Mouse (Mus musculus): ENCODE measurements around the gene Mvb12b. TPM values are rescaled to one million over a fixed set of nuclear protein-coding genes. Genes with fewer than 3 reads are reported as not detected.

The Mvb12b gene
- total RNA-seq, 2 experiments from 2014 or later: 17.3 to 18.0 TPM

GRCm38 (mm10) chr2:33856746-33857145 lies 31.0 kb downstream of the Mvb12b start:
- intact Hi-C loops (cut with DNase I): no loop called here
- no peak for DNase-seq

- intact Hi-C loops (cut with DNase I): no loop called here
- DNase-seq: no peak
Observed at GRCm38 (mm10) chr2:33853011-33853976, 34.5 kb downstream of the Mvb12b start.

GRCm38 (mm10) chr2:33847196-33847834 lies 40.4 kb downstream of the Mvb12b start:
- intact Hi-C loops (cut with DNase I): no loop called here
- DNase-seq: no peak

GRCm38 (mm10) chr2:33846635-33847034 lies 41.1 kb downstream of the Mvb12b start:
- intact Hi-C loops (cut with DNase I): no loop called here

GRCm38 (mm10) chr2:33843642-33844041 lies 44.1 kb downstream of the Mvb12b start:
- DNase-seq: no peak
- intact Hi-C loops (cut with DNase I): no loop called here

More at GRCm38 (mm10) chr2:33846635-33847034, 41.1 kb downstream of the Mvb12b start:
- no peak for DNase-seq

- intact Hi-C loops (cut with DNase I): no loop called here
- DNase-seq: peak in 1 of 2 experiments; percentile 15
Observed at GRCm38 (mm10) chr2:33842983-33843577, 44.7 kb downstream of the Mvb12b start.

GRCm38 (mm10) chr2:33841980-33842379 lies 45.8 kb downstream of the Mvb12b start:
- DNase-seq: no peak
- intact Hi-C loops (cut with DNase I): no loop called here

- DNase-seq: no peak
- intact Hi-C loops (cut with DNase I): no loop called here
Observed at GRCm38 (mm10) chr2:33840483-33840882, 47.3 kb downstream of the Mvb12b start.

GRCm38 (mm10) chr2:33839252-33839651 lies 48.5 kb downstream of the Mvb12b start:
- intact Hi-C loops (cut with DNase I): no loop called here
- no peak for DNase-seq

GRCm38 (mm10) chr2:33837297-33837696 lies 50.4 kb downstream of the Mvb12b start:
- no peak for DNase-seq
- intact Hi-C loops (cut with DNase I): no loop called here

GRCm38 (mm10) chr2:33836660-33837213 lies 51.0 kb downstream of the Mvb12b start:
- intact Hi-C loops (cut with DNase I): no loop called here
- DNase-seq: no peak

GRCm38 (mm10) chr2:33835038-33835437 lies 52.7 kb downstream of the Mvb12b start:
- intact Hi-C loops (cut with DNase I): no loop called here

GRCm38 (mm10) chr2:33833902-33834301 lies 53.8 kb downstream of the Mvb12b start:
- intact Hi-C loops (cut with DNase I): no loop called here
- no peak for DNase-seq

More at GRCm38 (mm10) chr2:33835038-33835437, 52.7 kb downstream of the Mvb12b start:
- no peak for DNase-seq

GRCm38 (mm10) chr2:33829870-33830269 lies 57.9 kb downstream of the Mvb12b start:
- intact Hi-C loops (cut with DNase I): no loop called here
- no peak for DNase-seq

- peak; percentile 21 to 40 for DNase-seq
- intact Hi-C loops (cut with DNase I): loop anchor here (2.0 kb wide), 1 partner anchor 44 kb away; no protein-coding TSS in a partner anchor
Observed at GRCm38 (mm10) chr2:33826777-33827176, 61.0 kb downstream of the Mvb12b start.

GRCm38 (mm10) chr2:33824935-33825514 lies 62.7 kb downstream of the Mvb12b start:
- intact Hi-C loops (cut with DNase I): loop anchor here (5.0 kb wide), 3 partner anchors 62 to 812 kb away; partner anchors contain the start of gene Mvb12b
- no peak for DNase-seq

GRCm38 (mm10) chr2:33821677-33822607 lies 65.8 kb downstream of the Mvb12b start:
- DNase-seq: peak; percentile 85 to 87
- intact Hi-C loops (cut with DNase I): loop anchor here (1.0 to 5.0 kb wide), 6 partner anchors 65 to 815 kb away; partner anchors contain the start of gene Mvb12b

GRCm38 (mm10) chr2:33820450-33820849 lies 67.3 kb downstream of the Mvb12b start:
- DNase-seq: no peak
- intact Hi-C loops (cut with DNase I): loop anchor here (5.0 kb wide), 3 partner anchors 67 to 817 kb away; partner anchors contain the start of gene Mvb12b

- intact Hi-C loops (cut with DNase I): loop anchor here (5.0 kb wide), 3 partner anchors 67 to 817 kb away; partner anchors contain the start of gene Mvb12b
- DNase-seq: no peak
Observed at GRCm38 (mm10) chr2:33820037-33820436, 67.7 kb downstream of the Mvb12b start.
